Comparison of ENCODE assay signal across 11 mouse cellular contexts in genomic region chr7:112528582-112529360, GRCm38 (mm10).
DNase-seq lines count a peak whose midpoint lies in the region; ATAC-seq and TF ChIP-seq lines count a peak whose summit lies in the region.
"Had no signal": no experiment of that assay in that cellular context is flagged by ENCODE, and none has a peak within 500 bp of the region (broad histone marks: within the 10 kb centered on the region; RNA-seq: fewer than 3 reads in every experiment).

No protein-coding gene starts in this region.

- peaks cover 11% of the 10 kb centered on the region for H3K4me1 ChIP-seq in intestine, embryonic 16.5 days (ENCODE audit: control insufficient read depth, insufficient read depth, low read length)
- peaks cover 8% of the 10 kb centered on the region; the same call in 1 of the 2 replicates for H3K4me1 ChIP-seq in lung, postnatal 0 days (ENCODE audit: insufficient read depth, low read depth, low read length)

- TF ChIP-seq CTCF in lung, postnatal 0 days (IDR thresholded peaks at IDR 0.05) = no peak
- no peak for TF ChIP-seq CTCF in layer of hippocampus, adult 2 months (conservative IDR thresholded peaks at IDR 0.05)

- no peak for TF ChIP-seq EP300 in lung, postnatal 0 days (IDR thresholded peaks at IDR 0.05)

- no peaks in the 10 kb centered on the region for H3K27me3 ChIP-seq in intestine, embryonic 16.5 days (replicated peaks; ENCODE audit: control insufficient read depth, insufficient read depth, low read length)
- no peaks in the 10 kb centered on the region for H3K27me3 ChIP-seq in lung, postnatal 0 days (replicated peaks; ENCODE audit: insufficient read depth, low read length)
- H3K27me3 ChIP-seq: liver, embryonic 15.5 days had no signal

- H3K4me3 ChIP-seq in intestine, embryonic 16.5 days (ENCODE audit: low read length) = no peak overlapping the region
- no peak overlapping the region for H3K4me3 ChIP-seq in lung, postnatal 0 days (ENCODE audit: low read depth, low read length)
- no peak overlapping the region for H3K4me3 ChIP-seq in layer of hippocampus, adult 2 months
- H3K4me3 ChIP-seq: liver, embryonic 15.5 days had no signal

- H3K9me3 ChIP-seq in intestine, embryonic 16.5 days (ENCODE audit: control insufficient read depth, low read length) = no peaks in the 10 kb centered on the region
- no peaks in the 10 kb centered on the region for H3K9me3 ChIP-seq in lung, postnatal 0 days (ENCODE audit: low read length)
- H3K9me3 ChIP-seq: liver, embryonic 15.5 days had no signal

- no peak overlapping the region for H3K4me2 ChIP-seq in intestine, embryonic 16.5 days (ENCODE audit: low read depth, low read length)
- H3K4me2 ChIP-seq in lung, postnatal 0 days (replicated peaks; ENCODE audit: low read depth, low read length) = no peak overlapping the region
- H3K4me2 ChIP-seq: liver, embryonic 15.5 days had no signal

- H3K9ac ChIP-seq in intestine, embryonic 16.5 days (ENCODE audit: low read depth, low read length) = no peak overlapping the region
- no peak overlapping the region for H3K9ac ChIP-seq in lung, postnatal 0 days (replicated peaks; ENCODE audit: low read depth)
- H3K9ac ChIP-seq: liver, embryonic 15.5 days had no signal

- H3K36me3 ChIP-seq in intestine, embryonic 16.5 days (ENCODE audit: control insufficient read depth, insufficient read depth, low read length) = no peaks in the 10 kb centered on the region
- H3K36me3 ChIP-seq in lung, postnatal 0 days (ENCODE audit: insufficient read depth, low read length) = no peaks in the 10 kb centered on the region
- H3K36me3 ChIP-seq: liver, embryonic 15.5 days had no signal

- peak; percentile 44; the same call in 1 of the 2 replicates for ATAC-seq in intestine, embryonic 16.5 days
- peak; percentile 56; the same call in 1 of the 2 replicates for ATAC-seq in lung, postnatal 0 days

- no peak overlapping the region for H3K27ac ChIP-seq in intestine, embryonic 16.5 days (ENCODE audit: low read length)
- H3K27ac ChIP-seq in lung, postnatal 0 days (ENCODE audit: low read length) = no peak overlapping the region
- H3K27ac ChIP-seq in layer of hippocampus, adult 2 months = no peak overlapping the region
- H3K27ac ChIP-seq: liver, embryonic 15.5 days had no signal

- 39% methylated on average over 6 of the region's 6 CpGs for WGBS in intestine, embryonic 16.5 days
- 28% methylated on average over 6 of the region's 6 CpGs for WGBS in lung, postnatal 0 days

- peak; percentile 39 to 51 for DNase-seq in heart, adult 18-20 months
- no peak for DNase-seq in heart, adult 8-10 months (ENCODE audit: low spot score)
- peak; percentile 56 for DNase-seq in adrenal gland, postnatal 10 days
- peak; percentile 57 for DNase-seq in lung, postnatal 0 days (ENCODE audit: low spot score)
- no peak for DNase-seq in layer of hippocampus, postnatal 10 days (ENCODE audit: low spot score in 2 of 2)
- DNase-seq in layer of hippocampus, adult 2 months (ENCODE audit: low spot score in 2 of 2) = no peak
- no peak for DNase-seq in thymus, adult 18-20 months
- DNase-seq: gastrocnemius, postnatal 25 days; right cerebral cortex, adult 18-20 months had no signal

Comparison
In these comparisons a context has a peak if more than half of its experiments do, and no peak if none do; other contexts are left out.
1. DNase-seq: peak in heart, adult 18-20 months (2 of 2), adrenal gland, postnatal 10 days (single experiment) and lung, postnatal 0 days (single experiment); none in heart, adult 8-10 months (single experiment), layer of hippocampus, postnatal 10 days (0 of 2), layer of hippocampus, adult 2 months (0 of 2) and thymus, adult 18-20 months (0 of 2).